In the genomic region with DNA sequence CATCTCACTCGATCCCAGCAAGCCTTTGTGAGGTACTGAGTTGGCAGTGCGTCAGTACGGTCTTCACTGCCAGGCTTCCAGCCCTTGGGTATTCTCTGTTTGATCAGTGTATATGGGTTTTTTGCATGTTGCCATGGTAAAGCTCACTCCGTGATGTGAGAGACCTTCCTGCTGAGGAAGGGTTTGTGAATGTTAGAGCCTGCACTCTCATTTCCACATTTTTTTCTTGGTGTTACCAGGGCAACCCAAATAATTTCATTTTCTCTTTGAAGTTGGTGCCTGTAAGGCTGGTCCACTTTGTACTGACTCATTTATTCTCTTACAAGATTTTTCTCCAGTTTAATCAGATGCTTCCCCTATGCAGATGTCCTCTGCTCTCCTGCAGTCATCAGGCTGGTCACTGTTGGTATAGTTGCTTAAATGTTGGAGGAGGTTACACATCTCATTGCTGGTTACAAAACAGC, we compare ENCODE assay signal across 10 mouse cellular contexts. TPM values are rescaled to one million over a fixed set of nuclear protein-coding genes. Genes with fewer than 3 reads are reported as not detected.
A peak's percentile ranks its signal among the peaks of the same experiment; 100 is the strongest.
DNase-seq lines count a peak whose midpoint lies in the region; ATAC-seq and TF ChIP-seq lines count a peak whose summit lies in the region.
"Had no signal": no experiment of that assay in that cellular context is flagged by ENCODE, and none has a peak within 500 bp of the region (broad histone marks: within the 10 kb centered on the region; RNA-seq: fewer than 3 reads in every experiment).

No protein-coding gene starts in this region.

- H3K4me1 ChIP-seq in spleen, adult 2 months (ENCODE audit: control insufficient read depth, insufficient read depth, insufficient read length): peaks cover 8% of the 10 kb centered on the region; the same call in 1 of the 2 replicates
- H3K4me1 ChIP-seq in forebrain, postnatal 0 days (ENCODE audit: insufficient read depth): no peaks in the 10 kb centered on the region
- no peaks in the 10 kb centered on the region for H3K4me1 ChIP-seq in midbrain, embryonic 12.5 days
- H3K4me1 ChIP-seq: embryonic facial prominence, embryonic 12.5 days; limb, embryonic 15.5 days had no signal

- peaks cover 2% of the 10 kb centered on the region; the same call in 1 of the 2 replicates for H3K36me3 ChIP-seq in spleen, adult 2 months (ENCODE audit: control insufficient read depth, insufficient read depth, low read length)
- 0 out of 2 replicates have a peak, but pooled peaks cover under 1% of the 10 kb centered on the region for H3K36me3 ChIP-seq in forebrain, postnatal 0 days (ENCODE audit: insufficient read depth)
- no peaks in the 10 kb centered on the region for H3K36me3 ChIP-seq in midbrain, embryonic 12.5 days
- H3K36me3 ChIP-seq: embryonic facial prominence, embryonic 12.5 days; limb, embryonic 15.5 days had no signal

- WGBS in spleen, adult 2 months: 53% methylated on average over 4 of the region's 4 CpGs
- WGBS in forebrain, postnatal 0 days: 21% methylated on average over 4 of the region's 4 CpGs
- WGBS in midbrain, embryonic 12.5 days: 62% methylated on average over 4 of the region's 4 CpGs

- no peaks in the 10 kb centered on the region for H3K27me3 ChIP-seq in spleen, adult 2 months (ENCODE audit: control insufficient read depth, insufficient read depth, low read length)
- H3K27me3 ChIP-seq in forebrain, postnatal 0 days (ENCODE audit: insufficient read depth, low read length): no peaks in the 10 kb centered on the region
- H3K27me3 ChIP-seq in midbrain, embryonic 12.5 days: no peaks in the 10 kb centered on the region
- H3K27me3 ChIP-seq: embryonic facial prominence, embryonic 12.5 days; heart, embryonic 15.5 days; limb, embryonic 15.5 days had no signal

- no peak overlapping the region for H3K4me2 ChIP-seq in forebrain, postnatal 0 days (ENCODE audit: low read depth)
- no peak overlapping the region for H3K4me2 ChIP-seq in midbrain, embryonic 12.5 days (replicated peaks)
- H3K4me2 ChIP-seq: embryonic facial prominence, embryonic 12.5 days; heart, embryonic 15.5 days; limb, embryonic 15.5 days had no signal

- H3K9ac ChIP-seq in forebrain, postnatal 0 days: no peak overlapping the region
- H3K9ac ChIP-seq in midbrain, embryonic 12.5 days (replicated peaks): no peak overlapping the region
- H3K9ac ChIP-seq: embryonic facial prominence, embryonic 12.5 days; heart, embryonic 15.5 days; limb, embryonic 15.5 days had no signal

- TF ChIP-seq CTCF in spleen, adult 2 months (IDR thresholded peaks at IDR 0.05; ENCODE audit: extremely low read depth, insufficient read depth, insufficient read length, insufficient replicate concordance): no peak
- no peak for TF ChIP-seq CTCF in forebrain, postnatal 0 days (IDR thresholded peaks at IDR 0.05; ENCODE audit: low read depth)

- no peaks in the 10 kb centered on the region for H3K9me3 ChIP-seq in forebrain, postnatal 0 days (ENCODE audit: low read length)
- H3K9me3 ChIP-seq in midbrain, embryonic 12.5 days: no peaks in the 10 kb centered on the region
- H3K9me3 ChIP-seq: embryonic facial prominence, embryonic 12.5 days; heart, embryonic 15.5 days; limb, embryonic 15.5 days had no signal

- intact Hi-C loops in heart, postnatal 10 days (cut with DNase I): no loop called here

- H3K27ac ChIP-seq in spleen, adult 2 months (ENCODE audit: insufficient read depth, low read length): peak overlapping the region; percentile 10; the same call in 1 of the 2 replicates
- H3K27ac ChIP-seq in forebrain, postnatal 0 days (ENCODE audit: low read depth, low read length): 0 out of 2 replicates have a peak overlapping the region, but pooled peaks have one; percentile 50
- no peak overlapping the region for H3K27ac ChIP-seq in midbrain, embryonic 12.5 days (replicated peaks)
- H3K27ac ChIP-seq: embryonic facial prominence, embryonic 12.5 days; heart, embryonic 15.5 days; limb, embryonic 15.5 days had no signal

- H3K4me3 ChIP-seq in spleen, adult 2 months (ENCODE audit: extremely low read depth, insufficient read depth, insufficient read length): no peak overlapping the region
- H3K4me3 ChIP-seq in forebrain, postnatal 0 days (ENCODE audit: low read depth, low read length): no peak overlapping the region
- H3K4me3 ChIP-seq in midbrain, embryonic 12.5 days: no peak overlapping the region
- H3K4me3 ChIP-seq: embryonic facial prominence, embryonic 12.5 days; heart, embryonic 15.5 days; limb, embryonic 15.5 days had no signal

- no peak for TF ChIP-seq POLR2A in spleen, adult 2 months (IDR thresholded peaks at IDR 0.05; ENCODE audit: low read depth, low read length)

- peak; percentile 20 to 85 for DNase-seq in spleen, adult 2 months (ENCODE audit: low read depth in 1 of 2, low spot score in 2 of 2)
- no peak for DNase-seq in spleen, adult 18-20 months
- DNase-seq in forebrain, postnatal 0 days: peak; percentile 62
- DNase-seq in heart, postnatal 10 days: no peak
- DNase-seq in gastrocnemius, adult 18-20 months (ENCODE audit: low spot score): no peak
- DNase-seq in kidney, postnatal 14 days: no peak

- peak; percentile 91 for ATAC-seq in forebrain, postnatal 0 days
- peak; percentile 47; the same call in 1 of the 2 replicates for ATAC-seq in midbrain, embryonic 12.5 days (ENCODE audit: low FRiP score, low read depth)

RNA-seq across cellular contexts. Expression of gene Lrrc8c, which starts 38.6 kb away (rescaled TPM):
- polyA plus RNA-seq in spleen, adult 2 months (2012; rRNA removed): 33.9 and 41.0 TPM in 2 replicates
- total RNA-seq in forebrain, postnatal 0 days (2014; rRNA removed): 6.2 and 6.9 TPM in 2 replicates
- polyA plus RNA-seq in forebrain, postnatal 0 days (2015; fragmentation: Nextera tagmentation; extraction: Ambion mirVana): 10.0 and 11.5 TPM in 2 replicates
- polyA plus RNA-seq in midbrain, embryonic 12.5 days (2016; fragmentation: Nextera tagmentation; extraction: Ambion mirVana): 9.4 and 11.0 TPM in 2 replicates
- total RNA-seq in heart, postnatal 10 days (2021): 10 to 100 TPM; 55.5 to 58.8 TPM
- total RNA-seq in gastrocnemius, adult 18-20 months (2021): 10 to 100 TPM in 1 of 2 experiments, 1 to 10 TPM in 1; 9.3 to 10.6 TPM

Comparison
In these comparisons a context has a peak if more than half of its experiments do, and no peak if none do; other contexts are left out.
1. DNase-seq: peak in spleen, adult 2 months (2 of 2) and forebrain, postnatal 0 days (single experiment); none in spleen, adult 18-20 months (0 of 2), heart, postnatal 10 days (0 of 2), gastrocnemius, adult 18-20 months (single experiment) and kidney, postnatal 14 days (single experiment).